Mouse (Mus musculus) gastrocnemius, postnatal 36 days (tissue): ENCODE data around the gene Hadhb. TPM values are rescaled to one million over a fixed set of nuclear protein-coding genes. Genes with fewer than 3 reads are reported as not detected.

Source experiments
- DNase-seq, 2 experiments: peaks; one replicate each; pipeline ENCODE4 v3.0.0; 2022
- intact Hi-C: fragments of 180-260 bp; cut with DNase I; formaldehyde crosslinking; loops from one replicate; pipeline ENCODE4 v1.15.1; 2025
- total RNA-seq, 2 experiments: library from RNA; stranded (reverse); gene quantifications; 2 replicates each; pipeline ENCODE4 v1.2.3; 2021

Hadhb gene
- total RNA-seq, 2 experiments from 2014 or later = 351 to 401 TPM

DNA sequence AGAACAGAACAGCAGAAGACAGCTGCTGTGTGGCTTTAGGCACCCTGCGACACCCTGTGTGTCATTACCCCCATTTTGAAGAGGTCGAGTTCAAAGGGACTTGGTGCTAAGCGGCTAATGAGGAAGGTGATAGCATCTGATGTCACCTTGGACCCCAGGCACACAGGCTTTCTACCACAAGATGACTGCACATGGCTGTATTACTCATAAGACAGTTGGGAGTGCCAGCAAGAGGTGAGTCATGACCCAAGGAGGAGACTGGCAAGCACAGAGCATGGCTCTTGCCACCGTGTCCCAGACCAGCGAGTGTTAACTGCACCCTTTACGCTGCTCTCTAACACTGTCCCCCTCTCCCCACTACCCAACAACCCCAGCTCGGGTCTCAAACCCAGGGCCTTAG, 28.3 kb upstream of the Hadhb start:
- intact Hi-C loops = loop anchor here (5.0 kb wide), 1 partner anchor 61 kb away; no protein-coding TSS in a partner anchor
- no peak for DNase-seq

DNA sequence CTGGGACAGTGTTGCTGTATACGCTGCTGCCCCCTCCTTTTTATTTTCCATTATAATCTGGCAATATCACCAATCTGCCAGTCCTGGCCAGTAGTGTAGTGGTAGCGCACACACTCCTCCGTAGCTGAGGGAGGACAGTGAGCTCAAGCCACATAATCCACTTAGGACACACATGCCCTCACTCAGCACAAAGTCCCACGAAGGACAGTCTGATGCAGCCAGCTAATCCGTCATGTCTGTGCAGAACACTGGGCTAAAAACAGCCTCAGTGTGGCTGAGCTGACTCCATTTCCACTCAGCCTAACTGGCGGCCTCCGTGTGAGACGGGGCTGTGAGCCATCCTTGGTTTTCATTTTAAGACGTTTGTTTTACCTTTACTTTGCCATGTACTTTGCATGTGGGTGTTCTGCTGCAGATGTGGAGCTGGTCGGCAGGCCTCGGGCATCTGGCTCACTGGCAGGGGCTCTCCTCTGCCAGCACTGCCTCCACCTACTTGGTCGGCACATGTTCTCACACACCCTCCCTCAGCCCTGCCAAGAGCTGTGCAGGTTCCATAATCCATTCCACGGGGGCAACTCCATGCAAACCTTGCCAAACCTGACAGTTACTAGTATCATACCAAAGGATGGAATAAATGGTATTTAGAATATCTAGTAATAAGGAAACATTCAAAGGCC, 27.0 kb upstream of the Hadhb start:
- intact Hi-C loops = loop anchor here (5.0 kb wide), 1 partner anchor 59 kb away; no protein-coding TSS in a partner anchor
- DNase-seq = no peak

DNA sequence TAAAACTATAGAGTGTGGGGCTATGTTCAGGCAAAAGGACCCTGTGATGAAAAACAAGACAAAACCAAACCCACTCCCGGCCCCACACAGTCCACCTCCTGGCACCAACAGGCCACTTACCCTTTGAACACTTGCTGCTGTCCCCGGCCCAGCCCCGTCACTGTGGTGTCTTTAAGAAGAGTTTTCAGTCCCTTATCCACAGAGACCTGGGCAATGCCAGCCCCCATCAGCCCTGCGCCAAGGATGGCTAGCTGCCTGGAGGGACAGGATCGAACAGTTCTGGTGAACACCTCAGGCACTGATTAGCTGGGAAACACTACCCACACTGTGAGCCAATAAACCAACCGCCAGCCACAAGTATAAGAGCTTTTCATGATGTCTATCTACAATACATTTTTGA, 26.4 kb upstream of the Hadhb start:
- DNase-seq = no peak
- intact Hi-C loops = loop anchor here (5.0 kb wide), 1 partner anchor 59 kb away; no protein-coding TSS in a partner anchor

DNA sequence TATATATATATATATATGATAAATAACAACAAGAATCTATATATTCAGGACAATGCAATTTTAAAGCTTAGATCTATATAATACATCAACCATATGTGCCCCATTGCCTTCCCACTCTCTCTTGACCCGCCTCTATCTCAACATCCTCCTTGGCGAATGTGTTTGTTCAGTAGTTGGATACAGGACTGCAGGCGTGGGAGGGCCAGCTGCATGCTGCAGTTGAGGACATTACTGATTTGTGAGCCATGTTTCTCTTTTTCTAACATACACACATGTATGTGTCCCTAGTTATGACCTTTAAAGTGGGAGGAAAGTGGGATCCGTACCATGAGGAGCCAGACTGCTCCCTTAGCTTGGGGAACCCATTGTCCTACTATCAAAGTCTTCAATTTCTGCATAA, 23.8 kb upstream of the Hadhb start:
- intact Hi-C loops = no loop called here
- DNase-seq = no peak

DNA sequence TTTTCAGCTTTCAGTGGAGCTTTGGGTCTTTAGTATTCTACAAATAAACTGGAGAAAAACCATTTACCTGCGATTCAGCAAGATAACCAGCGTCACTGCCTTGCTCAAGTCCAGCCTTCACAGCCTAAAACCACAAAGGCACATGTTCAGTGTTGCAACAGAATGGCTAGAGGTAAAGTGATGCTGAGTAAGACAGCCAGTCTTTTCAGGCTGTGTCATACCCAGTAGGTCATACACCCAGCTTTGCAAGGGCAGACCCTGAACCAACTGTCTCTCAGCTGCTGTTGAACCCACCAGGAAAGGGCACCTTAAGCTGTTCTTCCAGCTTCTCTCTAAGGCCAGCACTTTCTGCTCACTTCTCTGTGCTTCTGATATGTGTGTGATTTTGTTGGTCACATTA, 22.9 kb upstream of the Hadhb start:
- intact Hi-C loops = no loop called here
- no peak for DNase-seq

DNA sequence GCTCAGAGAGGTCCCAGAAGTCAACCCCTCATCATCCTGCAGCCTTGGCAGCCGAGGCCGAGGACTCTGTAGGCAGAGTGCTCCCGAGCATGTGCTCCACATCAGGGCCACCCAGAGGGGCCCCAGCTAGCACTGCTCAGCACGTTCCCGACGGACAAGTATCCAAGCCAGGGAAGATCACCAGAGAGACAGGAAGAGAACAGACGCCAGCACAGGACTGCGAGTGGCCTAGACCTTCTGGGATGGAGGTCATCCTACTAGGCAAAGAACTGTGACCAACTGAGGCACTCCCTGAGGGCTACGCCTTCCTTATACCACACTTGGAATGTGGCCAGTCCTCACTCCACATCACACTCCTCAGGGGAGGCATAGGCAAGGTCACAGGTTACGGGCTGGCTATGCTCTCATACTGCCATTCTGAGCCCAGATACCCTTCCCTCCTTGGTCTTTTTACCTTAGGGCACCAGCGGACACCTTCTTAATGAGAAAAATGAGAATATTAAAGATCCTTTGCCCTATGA, 19.3 kb upstream of the Hadhb start:
- intact Hi-C loops = no loop called here
- DNase-seq = no peak

DNA sequence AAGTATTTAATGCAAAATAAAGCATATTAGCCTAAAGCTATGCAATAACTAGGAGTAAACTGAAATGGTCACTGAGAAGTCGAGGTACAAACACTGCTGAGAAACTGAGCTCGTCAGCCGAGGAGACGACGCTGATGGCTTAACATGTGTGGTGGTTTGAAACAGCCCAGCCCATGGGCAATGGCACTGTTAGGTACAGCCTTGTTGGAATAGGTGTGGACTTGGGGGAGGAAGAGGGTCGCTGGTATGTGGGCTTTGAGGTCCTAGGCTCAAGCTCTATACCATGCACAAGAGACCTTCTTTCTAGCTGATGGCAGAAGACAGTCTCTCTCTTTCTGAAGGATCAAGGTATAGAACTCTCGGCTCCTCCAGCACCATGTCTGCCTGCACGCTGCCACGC, 17.8 kb upstream of the Hadhb start:
- intact Hi-C loops = no loop called here
- DNase-seq = no peak

DNA sequence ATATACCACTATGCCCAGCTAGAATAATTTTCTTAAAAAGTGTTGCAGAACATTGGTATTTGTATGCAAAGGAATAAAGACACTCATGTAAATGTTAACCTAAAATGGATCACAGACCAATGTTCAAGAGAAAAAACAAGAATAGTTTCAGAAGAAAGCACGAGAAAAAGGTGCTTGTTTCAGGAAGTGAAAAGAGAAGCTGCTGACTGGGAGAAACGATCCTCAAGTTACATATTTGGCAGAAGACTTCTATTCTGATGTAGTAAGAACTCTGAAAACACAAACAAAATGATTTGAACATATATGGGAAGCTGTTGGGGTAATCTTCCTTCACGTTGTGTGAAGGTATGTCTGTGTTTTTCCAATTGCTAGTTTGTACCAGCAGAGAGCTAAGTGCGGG, 16.9 kb upstream of the Hadhb start:
- DNase-seq = no peak
- intact Hi-C loops = no loop called here

DNA sequence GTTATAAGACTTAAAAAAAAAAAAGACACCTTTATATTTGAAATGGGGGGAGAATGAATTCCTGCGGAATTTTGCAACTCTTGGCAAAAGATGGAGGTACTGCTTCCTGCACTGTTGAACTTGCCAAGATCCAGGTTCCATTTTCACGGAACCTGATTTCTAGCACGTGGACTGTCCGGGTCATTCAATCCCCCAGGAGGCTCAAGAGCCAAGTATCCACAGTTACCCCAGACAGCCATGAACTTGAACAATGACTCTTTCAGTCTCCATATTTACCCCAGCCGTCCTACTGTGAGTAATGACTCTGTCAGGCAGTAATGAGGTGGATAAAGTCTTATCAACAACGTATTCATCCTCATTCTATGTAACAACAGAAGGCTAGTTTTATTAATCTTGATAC, 8.5 kb upstream of the Hadhb start:
- no peak for DNase-seq
- intact Hi-C loops = no loop called here

DNA sequence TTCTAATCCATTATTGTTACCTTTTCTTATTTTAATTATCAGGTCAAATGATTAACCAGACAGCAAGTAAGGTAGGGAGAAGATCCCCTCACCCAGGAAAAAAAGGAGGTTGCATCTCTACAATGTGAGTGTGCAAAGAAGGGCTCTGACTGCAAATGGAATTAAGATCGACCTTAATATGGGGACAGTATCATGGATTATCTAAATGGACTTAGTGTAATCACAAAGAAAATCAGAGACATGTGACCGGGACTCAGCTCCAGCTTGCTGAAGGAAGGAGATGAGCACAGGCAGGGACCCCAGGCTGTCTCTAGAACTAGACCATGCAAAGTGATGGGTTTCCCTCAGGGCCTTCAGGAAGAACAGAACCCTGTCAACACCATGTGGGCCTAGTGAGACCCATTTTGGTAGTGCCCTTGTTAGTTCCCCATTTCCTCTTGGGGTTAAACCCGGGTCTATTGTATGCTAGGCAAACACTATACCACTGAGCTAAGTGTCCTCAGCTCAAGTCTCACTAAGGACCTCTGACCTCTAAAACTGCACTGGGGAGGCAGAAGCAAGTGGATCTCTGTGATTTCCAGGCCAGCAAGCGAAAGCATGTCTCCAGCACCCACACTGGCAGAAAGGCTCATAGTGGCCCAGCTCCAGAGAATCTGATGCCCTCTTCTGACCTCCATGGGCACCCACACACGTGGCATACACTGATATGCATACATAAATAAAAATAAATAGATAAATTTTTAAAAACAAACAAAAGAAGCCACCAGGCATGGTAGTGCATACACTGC, 6.7 kb upstream of the Hadhb start:
- intact Hi-C loops = no loop called here
- DNase-seq = no peak

DNA sequence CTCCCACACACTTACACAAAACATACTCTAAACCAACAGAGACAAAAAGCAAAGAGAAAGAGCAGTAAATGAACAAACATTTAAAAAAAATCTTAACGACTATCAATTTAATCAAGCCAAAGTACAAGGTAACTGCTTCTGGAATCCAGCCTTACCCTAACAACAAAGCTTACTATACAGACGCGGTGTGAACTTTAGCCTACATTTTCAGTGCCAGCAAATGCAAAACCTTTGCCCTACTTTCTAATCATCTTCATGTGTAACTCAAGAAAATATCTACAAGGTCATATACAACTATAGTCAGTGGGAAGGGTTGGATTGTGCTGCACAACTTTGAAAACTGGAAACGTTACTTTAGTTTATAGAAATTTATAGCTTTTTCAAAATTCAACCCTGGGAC, 3.0 kb upstream of the Hadhb start:
- DNase-seq = no peak
- intact Hi-C loops = no loop called here

DNA sequence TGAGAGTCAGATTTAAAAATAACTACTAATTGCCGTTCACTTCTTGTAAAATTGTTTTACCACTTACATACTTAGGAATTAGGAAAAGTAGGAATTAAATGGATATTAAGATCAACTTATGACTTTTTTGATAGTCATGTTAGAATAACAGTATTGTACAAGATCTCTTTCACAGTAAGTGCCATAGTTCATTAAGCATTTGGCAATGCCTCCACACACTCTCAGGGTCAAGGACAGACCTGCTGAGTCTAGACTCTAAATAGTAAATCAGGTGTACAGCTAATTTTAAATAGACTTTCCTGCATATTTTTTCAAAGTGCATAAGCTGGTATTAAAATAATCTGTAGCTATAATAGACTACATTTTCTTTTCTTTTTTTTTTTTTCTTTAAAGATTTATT, 2.6 kb upstream of the Hadhb start:
- DNase-seq = no peak
- intact Hi-C loops = no loop called here

DNA sequence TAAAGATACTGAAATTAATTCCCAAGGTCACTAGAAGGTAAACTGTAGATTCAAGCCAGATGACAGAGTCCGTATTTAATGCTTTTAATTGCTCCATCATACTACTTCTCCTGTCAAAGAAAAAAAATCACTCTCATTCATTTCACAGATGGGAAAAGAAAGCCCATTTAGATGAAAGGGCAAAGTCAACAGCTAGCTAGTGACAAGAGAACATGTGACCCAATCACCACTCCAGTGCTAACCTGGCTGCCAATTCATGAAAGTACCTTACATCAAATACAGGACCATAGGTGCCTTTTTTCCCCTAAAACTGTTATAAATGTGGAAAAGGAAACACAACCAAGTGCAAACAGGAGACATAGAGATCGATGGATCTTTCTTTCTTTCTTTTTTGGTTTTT, 1.8 kb upstream of the Hadhb start:
- intact Hi-C loops = no loop called here
- no peak for DNase-seq

DNA sequence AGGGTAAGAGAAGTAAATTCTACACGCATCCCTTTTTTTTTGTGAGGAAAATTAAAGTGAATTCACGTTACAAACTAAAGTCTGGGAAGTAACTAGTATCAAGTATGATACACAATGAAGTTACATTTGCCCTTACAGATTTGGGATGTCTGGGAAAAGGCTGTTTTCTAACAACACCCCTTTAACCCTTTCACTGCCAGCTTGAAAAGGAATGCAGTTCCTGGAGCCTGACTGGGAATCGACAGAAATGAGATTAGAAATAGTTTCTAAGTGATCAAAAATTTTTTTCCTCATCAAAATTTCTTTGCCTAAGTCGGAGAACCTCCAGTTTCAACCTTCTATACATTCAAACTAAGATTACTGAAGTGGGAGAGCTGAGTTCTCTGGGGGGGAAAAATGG, 1.0 kb upstream of the Hadhb start:
- intact Hi-C loops = no loop called here

DNA sequence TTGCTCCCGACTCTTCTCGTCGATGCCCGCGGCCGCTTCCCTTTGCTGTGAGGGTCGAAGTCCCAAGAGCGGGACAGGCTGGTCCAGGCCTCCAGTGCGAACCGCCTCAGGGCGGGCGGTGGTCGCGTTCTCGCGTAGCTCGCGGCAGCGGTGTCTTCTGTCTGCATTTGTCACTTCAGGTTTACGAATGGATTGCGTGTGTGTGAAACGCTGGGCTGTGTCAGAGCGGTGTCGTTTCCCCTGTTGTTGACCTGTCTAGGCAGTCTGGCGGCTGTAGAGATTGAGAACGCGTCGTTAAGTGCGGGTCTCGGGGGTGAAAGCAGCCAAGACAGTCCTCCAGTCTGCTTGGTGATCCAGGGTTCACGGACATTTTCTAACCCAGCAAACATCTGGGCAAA, 346 bp downstream of the Hadhb start:
- intact Hi-C loops = no loop called here
- DNase-seq = no peak

More for the DNA sequence above, 1.0 kb upstream of the Hadhb start:
- DNase-seq = no peak

DNA sequence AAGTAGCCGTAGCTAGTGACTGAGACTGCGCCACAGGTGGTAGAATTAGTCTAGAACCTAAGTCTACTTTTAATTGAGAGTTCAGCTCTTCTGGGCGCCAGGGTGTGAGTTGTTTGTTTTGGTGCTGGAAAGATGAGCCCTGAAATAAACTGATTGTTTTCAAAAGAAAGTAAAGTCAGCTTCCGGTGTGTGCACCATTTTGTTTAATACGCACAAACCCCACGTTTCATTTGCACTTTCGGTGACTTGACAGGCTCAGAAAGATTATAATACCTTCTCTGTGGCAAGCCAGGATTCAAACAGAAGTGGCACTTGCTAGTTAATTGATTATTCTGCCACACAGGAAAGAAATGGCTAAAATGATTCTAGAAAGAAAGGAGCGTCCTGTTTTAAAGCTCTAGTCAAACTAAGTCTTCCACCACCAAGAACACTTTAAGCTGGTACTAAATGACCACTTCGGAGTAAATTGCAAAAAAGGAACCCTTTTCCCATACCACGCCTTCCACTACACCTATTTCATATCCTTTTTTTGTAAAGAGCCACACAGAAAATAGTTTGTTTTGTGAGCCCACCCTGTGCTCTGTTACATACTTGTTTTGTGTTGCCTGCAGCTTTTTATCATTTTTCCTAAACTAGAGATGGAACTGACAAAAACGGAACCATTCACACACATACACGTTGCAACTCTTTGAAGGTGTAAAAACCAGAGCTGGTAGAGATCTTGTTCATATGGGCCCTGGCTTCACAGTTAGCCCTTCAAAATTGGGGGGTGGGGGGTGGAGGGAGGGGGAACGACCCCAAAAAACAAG, 977 bp downstream of the Hadhb start:
- intact Hi-C loops = no loop called here
- DNase-seq = no peak

DNA sequence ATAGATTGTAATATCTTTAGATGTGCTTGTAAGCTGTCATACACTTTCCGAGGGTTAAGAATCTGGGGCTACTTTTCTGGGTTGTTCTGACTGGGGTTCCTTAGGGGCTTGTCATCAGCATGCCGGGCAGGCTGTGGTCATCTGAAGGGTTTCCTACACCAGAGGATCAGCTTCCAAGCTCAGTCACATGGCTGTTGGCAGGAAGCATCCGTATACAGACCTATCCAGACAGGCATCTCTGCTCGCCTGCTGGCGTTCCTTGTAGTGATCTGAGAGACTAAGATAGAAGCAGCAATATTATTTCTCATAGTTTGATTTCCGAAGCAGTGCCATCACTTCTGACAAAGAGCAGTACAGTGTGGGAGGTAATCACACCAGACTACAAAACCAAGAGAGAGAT, 4.6 kb downstream of the Hadhb start:
- DNase-seq = peak in 1 of 2 experiments; percentile 16

DNA sequence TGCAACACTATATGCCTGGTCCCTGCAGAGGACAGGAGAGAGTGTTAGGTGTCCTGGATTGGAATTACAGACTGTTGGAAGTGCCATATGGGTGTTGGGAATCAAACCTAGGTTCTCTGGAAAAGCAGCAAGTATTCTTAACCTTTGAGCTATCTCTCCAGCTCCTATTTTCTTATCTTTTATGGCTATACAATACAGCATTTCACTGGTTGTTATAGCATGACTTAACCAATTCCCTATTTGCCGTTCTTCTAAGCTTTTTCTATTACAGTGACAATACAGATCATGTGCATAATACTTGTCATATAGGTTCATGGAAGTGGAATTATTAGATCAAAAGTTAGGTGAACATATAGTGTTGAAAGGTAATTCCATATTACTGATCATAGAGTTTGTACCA, 6.8 kb downstream of the Hadhb start:
- no peak for DNase-seq
- intact Hi-C loops = no loop called here

More for the DNA sequence above, 4.6 kb downstream of the Hadhb start:
- intact Hi-C loops = no loop called here

DNA sequence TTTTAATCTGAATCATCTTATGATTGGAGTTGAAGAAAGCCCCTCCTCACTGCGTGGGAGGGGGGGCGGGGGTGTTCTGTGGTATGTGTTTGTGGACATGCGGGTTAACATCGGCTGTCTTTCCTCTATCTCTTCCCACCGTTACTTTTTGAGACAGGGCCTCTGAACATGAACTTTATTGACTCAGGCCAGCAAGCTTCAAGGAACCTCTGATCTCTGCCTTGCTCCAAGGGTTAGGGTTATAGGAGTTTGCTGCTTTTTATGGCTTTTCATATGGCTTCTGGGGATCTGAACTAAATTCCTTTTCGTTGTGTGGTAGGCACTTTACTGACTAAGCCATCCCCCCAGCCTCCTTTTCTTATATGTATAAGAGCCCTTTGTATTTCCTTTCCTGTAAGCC, 7.3 kb downstream of the Hadhb start:
- DNase-seq = no peak
- intact Hi-C loops = no loop called here

DNA sequence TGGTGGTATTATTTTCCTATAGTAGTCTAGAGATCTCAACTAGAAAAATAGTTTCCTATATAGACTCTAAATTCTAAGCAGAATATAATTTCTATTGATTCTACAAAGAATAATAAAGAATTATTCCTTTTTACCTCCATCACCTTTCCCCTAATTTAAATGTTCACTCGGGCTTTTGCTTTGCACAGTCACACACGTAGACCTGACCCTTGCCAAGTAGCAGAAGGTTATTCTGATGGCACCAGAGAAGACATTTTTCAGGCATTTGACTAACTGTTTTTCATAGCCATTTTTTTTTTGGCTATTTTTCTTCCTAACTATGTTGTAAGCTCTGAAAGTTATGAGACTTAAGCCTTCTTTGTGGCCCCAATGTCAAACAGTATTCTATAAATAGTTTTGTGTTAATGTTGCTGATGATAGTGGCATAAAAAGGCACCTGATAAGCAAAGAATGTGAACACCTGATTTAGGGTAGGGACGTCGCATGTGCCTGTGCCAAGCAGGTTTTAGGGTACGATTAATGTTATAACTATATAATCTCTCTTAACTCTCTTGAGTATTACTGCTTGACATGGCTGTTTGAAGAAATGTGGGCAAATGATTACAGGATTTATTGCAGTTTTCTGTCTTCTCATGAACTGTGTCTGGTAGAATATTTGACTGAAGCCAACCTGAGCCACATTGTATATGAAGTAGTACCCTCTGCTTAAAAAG, 10.3 kb downstream of the Hadhb start:
- no peak for DNase-seq
- intact Hi-C loops = no loop called here
